Mouse (Mus musculus): ENCODE data around the gene Col15a1. TPM values are rescaled to one million over a fixed set of nuclear protein-coding genes. Genes with fewer than 3 reads are reported as not detected.
A peak's percentile ranks its signal among the peaks of the same experiment; 100 is the strongest.

Col15a1 gene
- polyA plus RNA-seq, 1 experiment from 2014 or later, result 2.7 TPM

DNA sequence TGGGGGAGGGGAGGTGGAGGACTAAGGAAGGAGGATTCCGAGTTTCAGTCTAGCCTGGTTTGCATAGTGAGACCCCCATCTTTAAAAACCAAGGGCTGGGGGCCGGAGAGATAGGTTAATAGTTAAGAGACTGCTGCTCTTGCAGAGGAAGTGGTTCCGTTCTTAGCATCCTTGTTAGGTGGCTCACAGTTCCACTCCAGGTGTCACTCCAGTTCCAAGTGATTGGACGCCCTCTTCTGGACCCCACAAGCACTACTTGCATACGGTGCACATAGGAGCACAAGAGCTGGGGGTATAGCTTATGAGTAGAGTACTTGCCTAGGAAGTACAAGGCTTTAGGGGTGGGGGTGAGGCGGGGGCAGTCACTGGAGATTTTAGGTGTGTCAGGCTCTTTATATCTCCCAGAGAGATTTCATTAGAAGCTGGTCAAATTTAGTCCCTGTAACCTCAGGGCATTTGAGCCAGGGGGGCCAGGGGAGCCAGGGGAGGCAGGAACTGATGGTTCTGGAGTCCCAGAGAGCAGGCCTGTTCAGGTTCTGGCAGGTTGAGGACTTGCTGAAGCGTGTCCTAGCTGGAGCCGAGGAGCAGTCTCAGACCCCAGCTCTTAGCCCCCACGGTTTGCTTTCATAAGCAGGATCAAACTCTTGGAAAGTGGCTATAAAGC, 143.6 kb downstream of the Col15a1 start:
- 17% methylated on average over 9 of the region's 9 CpGs for WGBS
- peak overlapping the region; percentile 98 for H3K27ac ChIP-seq (replicated peaks)

GRCm38 (mm10) chr4:47352061-47352661, 144.2 kb downstream of the Col15a1 start:
- no peak for DNase-seq (ENCODE audit: low spot score)
- Histone ChIP-seq H3K27ac (replicated peaks) (peak overlapping the region; percentile 98), H3K4me1 (peaks cover 47% of the 10 kb centered on the region), H3K4me3 (peak overlapping the region; percentile 97), H3K27me3 (ENCODE audit: low read depth, poor library complexity, severe bottlenecking) (peaks cover 30% of the 10 kb centered on the region), H3K9me3 (replicated peaks) (no peaks in the 10 kb centered on the region), H3K36me3 (no peaks in the 10 kb centered on the region)
- WGBS, result under 1% methylated on average over 32 of the region's 32 CpGs

More for the DNA sequence above, 143.6 kb downstream of the Col15a1 start:
- peaks cover 47% of the 10 kb centered on the region for H3K4me1 ChIP-seq
- H3K36me3 ChIP-seq, result no peaks in the 10 kb centered on the region
- H3K4me3 ChIP-seq, result peak overlapping the region; percentile 97
- peak; percentile 57 for DNase-seq (ENCODE audit: low spot score)
- H3K27me3 ChIP-seq (ENCODE audit: low read depth, poor library complexity, severe bottlenecking), result peaks cover 30% of the 10 kb centered on the region
- H3K9me3 ChIP-seq (replicated peaks), result no peaks in the 10 kb centered on the region

DNA sequence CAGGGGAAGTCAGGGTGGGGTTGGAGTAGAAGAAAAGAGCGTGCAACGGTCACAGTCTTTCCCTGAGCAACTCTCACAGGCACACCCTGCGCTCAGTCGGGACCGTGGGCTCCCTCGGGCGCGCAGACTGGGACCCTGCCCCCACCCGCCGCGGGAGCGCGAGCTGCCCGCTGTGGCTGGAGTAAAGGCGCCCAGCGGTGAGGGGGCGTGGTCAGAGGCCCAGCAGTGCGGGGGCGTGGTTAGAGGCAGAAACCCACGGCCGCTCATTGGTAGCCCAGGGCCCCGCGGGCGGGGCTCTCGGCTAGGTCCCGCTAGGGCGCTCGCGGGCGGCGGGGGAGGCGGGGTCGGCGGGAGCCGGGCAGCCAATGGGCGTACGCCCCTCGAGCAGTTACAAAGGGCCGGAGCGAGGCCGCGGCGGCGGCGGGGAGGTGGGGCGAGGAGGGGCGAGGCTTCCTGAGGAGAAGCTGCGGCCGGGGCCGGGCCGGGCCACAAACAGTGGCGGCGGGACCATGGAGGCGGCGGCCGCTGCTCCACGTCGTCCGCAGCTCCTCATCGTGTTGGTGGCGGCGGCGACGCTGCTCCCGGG, 144.9 kb downstream of the Col15a1 start, which contains the start of gene Tgfbr1:
Gene Tgfbr1, plus strand, starts transcription at position 420 of the 586 bp plus-strand sequence.
- Histone ChIP-seq H3K9me3 (replicated peaks) (no peaks in the 10 kb centered on the region), H3K4me3 (peak within 1 kb of the TSS; percentile 97), H3K4me1 (peaks cover 48% of the 10 kb centered on the region), H3K36me3 (no peaks in the 10 kb centered on the region), H3K27me3 (ENCODE audit: low read depth, poor library complexity, severe bottlenecking) (peaks cover 29% of the 10 kb centered on the region), H3K27ac (replicated peaks) (peak within 1 kb of the TSS; percentile 98)
- peak; percentile 99 for DNase-seq (ENCODE audit: low spot score)
- WGBS, result under 1% methylated on average over 65 of the region's 65 CpGs

- no peaks in the 10 kb centered on the region for H3K36me3 ChIP-seq
- 2% methylated on average over 71 of the region's 73 CpGs for WGBS
- H3K4me3 ChIP-seq, result peak overlapping the region; percentile 97
- H3K27me3 ChIP-seq (ENCODE audit: low read depth, poor library complexity, severe bottlenecking), result peaks cover 23% of the 10 kb centered on the region
- peak; percentile 72 for DNase-seq (ENCODE audit: low spot score)
- H3K9me3 ChIP-seq (replicated peaks), result no peaks in the 10 kb centered on the region
- peak overlapping the region; percentile 98 for H3K27ac ChIP-seq (replicated peaks)
- H3K4me1 ChIP-seq, result peaks cover 50% of the 10 kb centered on the region
These were observed 145.6 kb downstream of the Col15a1 start for GRCm38 (mm10) chr4:47353416-47354111.

- 49% methylated on average over 3 of the region's 3 CpGs for WGBS
These were observed 146.3 kb downstream of the Col15a1 start for GRCm38 (mm10) chr4:47354304-47354703.

GRCm38 (mm10) chr4:47362662-47363061, 154.7 kb downstream of the Col15a1 start:
- Histone ChIP-seq H3K4me1 (peaks cover 3% of the 10 kb centered on the region; the same call in 1 of the 2 replicates), H3K27me3 (ENCODE audit: low read depth, poor library complexity, severe bottlenecking) (no peaks in the 10 kb centered on the region), H3K27ac (replicated peaks) (no peak overlapping the region), H3K36me3 (peaks cover 7% of the 10 kb centered on the region; the same call in 1 of the 2 replicates), H3K4me3 (no peak overlapping the region), H3K9me3 (replicated peaks) (peaks cover 4% of the 10 kb centered on the region; the same call in 1 of the 2 replicates)
- DNase-seq (ENCODE audit: low spot score), result no peak
- WGBS, result 97% methylated on average over 2 of the region's 2 CpGs

More at GRCm38 (mm10) chr4:47354304-47354703, 146.3 kb downstream of the Col15a1 start:
- peak overlapping the region; percentile 97 for H3K4me3 ChIP-seq
- H3K27me3 ChIP-seq (ENCODE audit: low read depth, poor library complexity, severe bottlenecking), result peaks cover 18% of the 10 kb centered on the region
- peaks cover 50% of the 10 kb centered on the region for H3K4me1 ChIP-seq
- no peaks in the 10 kb centered on the region for H3K9me3 ChIP-seq (replicated peaks)
- peak overlapping the region; percentile 98 for H3K27ac ChIP-seq (replicated peaks)
- no peak for DNase-seq (ENCODE audit: low spot score)
- no peaks in the 10 kb centered on the region for H3K36me3 ChIP-seq

Other genes starting within 250 kb of the Col15a1 start
- 0.12 and 0.25 TPM in 2 replicates for gene Gabbr2, start 216.3 kb upstream of the Col15a1 start, polyA plus RNA-seq (2016; fragmentation: Nextera tagmentation; extraction: Ambion mirVana)
- 2.9 and 3.3 TPM in 2 replicates for gene Anks6, start 150.7 kb upstream of the Col15a1 start, polyA plus RNA-seq (2016; fragmentation: Nextera tagmentation; extraction: Ambion mirVana)
- 6.5 and 7.8 TPM in 2 replicates for gene Galnt12, start 116.3 kb upstream of the Col15a1 start, polyA plus RNA-seq (2016; fragmentation: Nextera tagmentation; extraction: Ambion mirVana)
- gene Tgfbr1, start 145.1 kb downstream of the Col15a1 start, polyA plus RNA-seq (2016; fragmentation: Nextera tagmentation; extraction: Ambion mirVana), result 90.0 and 110 TPM in 2 replicates